Mouse (Mus musculus): Measurements from ENCODE around the gene Fabp3.

DNA sequence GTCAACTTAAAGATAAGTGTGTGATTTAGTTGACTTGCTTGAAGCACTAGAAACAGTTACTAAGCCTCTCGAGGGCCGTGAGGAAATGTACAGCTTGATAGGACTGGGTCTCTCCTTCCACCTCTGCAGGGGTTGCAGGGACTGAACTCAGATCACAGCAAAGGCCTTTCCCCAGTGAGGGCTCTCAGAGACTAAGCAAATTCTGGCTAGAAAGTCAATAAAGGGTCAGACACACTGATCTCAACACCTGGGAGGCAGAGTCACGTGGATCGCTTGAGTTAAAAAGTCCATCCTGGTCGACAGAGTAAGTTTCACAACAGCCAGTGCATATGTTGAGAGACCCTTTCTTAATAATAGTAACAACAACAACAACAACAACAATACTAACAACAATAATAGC, 27.5 kb downstream of the Fabp3 start:
- TF ChIP-seq POLR2A (IDR thresholded peaks at IDR 0.05; ENCODE audit: low read depth, low read length) (no peak), CTCF (IDR thresholded peaks at IDR 0.05; ENCODE audit: extremely low read depth, insufficient read length, insufficient replicate concordance, low read depth, low read length) (no peak)
